Mouse (Mus musculus): ENCODE data around the gene Ccdc126. TPM values are rescaled to one million over a fixed set of nuclear protein-coding genes. Genes with fewer than 3 reads are reported as not detected.

Gene Ccdc126
- total RNA-seq (2014; rRNA removed) (7.0 and 8.6 TPM in 2 replicates), polyA plus RNA-seq (2015; fragmentation: Nextera tagmentation; extraction: Ambion mirVana) (7.1 and 8.4 TPM in 2 replicates)

GRCm38 (mm10) chr6:49318966-49319594 is at the start of gene Ccdc126:
Ccdc126 (plus strand) TSS chr6:49319274.
- Histone ChIP-seq H3K4me1 (ENCODE audit: insufficient read depth, low read length) (peaks cover 4% of the 10 kb centered on the region; the same call in 1 of the 2 replicates), H3K4me3 (ENCODE audit: low read length) (peak within 1 kb of the TSS; percentile 76), H3K27me3 (ENCODE audit: insufficient read depth, low read length) (no peaks in the 10 kb centered on the region), H3K4me2 (ENCODE audit: low read depth, low read length) (peak within 1 kb of the TSS; percentile 71), H3K9me3 (ENCODE audit: low read length) (no peaks in the 10 kb centered on the region), H3K36me3 (ENCODE audit: insufficient read depth, low read length) (no peaks in the 10 kb centered on the region), H3K27ac (peak within 1 kb of the TSS; percentile 85), H3K9ac (replicated peaks; ENCODE audit: low read length) (peak within 1 kb of the TSS; percentile 78)
- peak; percentile 83 for TF ChIP-seq CTCF (IDR thresholded peaks at IDR 0.05; ENCODE audit: low read depth)
- peak; percentile 100 for ATAC-seq
- WGBS = under 1% methylated on average over 43 of the region's 47 CpGs
- peak; percentile 100 for DNase-seq (ENCODE audit: low spot score)

- TF ChIP-seq CTCF (IDR thresholded peaks at IDR 0.05; ENCODE audit: low read depth) = no peak
- no peaks in the 10 kb centered on the region for H3K4me1 ChIP-seq (ENCODE audit: insufficient read depth, low read length)
- no peaks in the 10 kb centered on the region for H3K27me3 ChIP-seq (ENCODE audit: insufficient read depth, low read length)
- DNase-seq (ENCODE audit: low spot score) = peak; percentile 9
- 36% methylated on average over 11 of the region's 11 CpGs for WGBS
- no peak overlapping the region for H3K4me3 ChIP-seq (ENCODE audit: low read length)
- ATAC-seq = no peak
- H3K9ac ChIP-seq (replicated peaks; ENCODE audit: low read length) = no peak overlapping the region
- H3K9me3 ChIP-seq (ENCODE audit: low read length) = no peaks in the 10 kb centered on the region
- no peak overlapping the region for H3K27ac ChIP-seq
- no peaks in the 10 kb centered on the region for H3K36me3 ChIP-seq (ENCODE audit: insufficient read depth, low read length)
- no peak overlapping the region for H3K4me2 ChIP-seq (ENCODE audit: low read depth, low read length)
Observed at GRCm38 (mm10) chr6:49269923-49270322, 49.2 kb upstream of the Ccdc126 start.

GRCm38 (mm10) chr6:49271815-49272214 is 47.3 kb upstream of the Ccdc126 start:
- DNase-seq (ENCODE audit: low spot score) = no peak
- H3K36me3 ChIP-seq (ENCODE audit: insufficient read depth, low read length) = no peaks in the 10 kb centered on the region
- no peak overlapping the region for H3K4me3 ChIP-seq (ENCODE audit: low read length)
- H3K27me3 ChIP-seq (ENCODE audit: insufficient read depth, low read length) = no peaks in the 10 kb centered on the region
- TF ChIP-seq CTCF (IDR thresholded peaks at IDR 0.05; ENCODE audit: low read depth) = no peak
- WGBS = 76% methylated on average over 6 of the region's 6 CpGs
- H3K4me2 ChIP-seq (ENCODE audit: low read depth, low read length) = no peak overlapping the region
- no peak overlapping the region for H3K9ac ChIP-seq (replicated peaks; ENCODE audit: low read length)
- H3K9me3 ChIP-seq (ENCODE audit: low read length) = no peaks in the 10 kb centered on the region
- no peaks in the 10 kb centered on the region for H3K4me1 ChIP-seq (ENCODE audit: insufficient read depth, low read length)
- H3K27ac ChIP-seq = no peak overlapping the region
- ATAC-seq = no peak

GRCm38 (mm10) chr6:49272863-49273262 is 46.2 kb upstream of the Ccdc126 start:
- no peaks in the 10 kb centered on the region for H3K4me1 ChIP-seq (ENCODE audit: insufficient read depth, low read length)
- no peak overlapping the region for H3K9ac ChIP-seq (replicated peaks; ENCODE audit: low read length)
- H3K27me3 ChIP-seq (ENCODE audit: insufficient read depth, low read length) = no peaks in the 10 kb centered on the region
- DNase-seq (ENCODE audit: low spot score) (no peak), ATAC-seq (no peak)
- H3K9me3 ChIP-seq (ENCODE audit: low read length) = no peaks in the 10 kb centered on the region
- no peaks in the 10 kb centered on the region for H3K36me3 ChIP-seq (ENCODE audit: insufficient read depth, low read length)
- no peak overlapping the region for H3K4me2 ChIP-seq (ENCODE audit: low read depth, low read length)
- WGBS = 94% methylated on average over 2 of the region's 2 CpGs
- H3K4me3 ChIP-seq (ENCODE audit: low read length) = no peak overlapping the region
- no peak for TF ChIP-seq CTCF (IDR thresholded peaks at IDR 0.05; ENCODE audit: low read depth)
- H3K27ac ChIP-seq = no peak overlapping the region

- Histone ChIP-seq H3K4me1 (ENCODE audit: insufficient read depth, low read length) (no peaks in the 10 kb centered on the region), H3K27ac (no peak overlapping the region), H3K36me3 (ENCODE audit: insufficient read depth, low read length) (no peaks in the 10 kb centered on the region), H3K9ac (replicated peaks; ENCODE audit: low read length) (no peak overlapping the region), H3K27me3 (ENCODE audit: insufficient read depth, low read length) (no peaks in the 10 kb centered on the region), H3K4me3 (ENCODE audit: low read length) (no peak overlapping the region), H3K9me3 (ENCODE audit: low read length) (no peaks in the 10 kb centered on the region), H3K4me2 (ENCODE audit: low read depth, low read length) (no peak overlapping the region)
- DNase-seq (ENCODE audit: low spot score) (no peak), ATAC-seq (no peak)
- 8% methylated on average over 4 of the region's 4 CpGs for WGBS
- TF ChIP-seq CTCF (IDR thresholded peaks at IDR 0.05; ENCODE audit: low read depth) = no peak
Observed at GRCm38 (mm10) chr6:49273934-49274333, 45.1 kb upstream of the Ccdc126 start.

GRCm38 (mm10) chr6:49274416-49275091 is 44.5 kb upstream of the Ccdc126 start:
- no peak for DNase-seq (ENCODE audit: low spot score)
- no peak overlapping the region for H3K27ac ChIP-seq
- no peak overlapping the region for H3K9ac ChIP-seq (replicated peaks; ENCODE audit: low read length)
- no peak for ATAC-seq
- H3K4me1 ChIP-seq (ENCODE audit: insufficient read depth, low read length) = no peaks in the 10 kb centered on the region
- no peak overlapping the region for H3K4me3 ChIP-seq (ENCODE audit: low read length)
- no peaks in the 10 kb centered on the region for H3K36me3 ChIP-seq (ENCODE audit: insufficient read depth, low read length)
- H3K4me2 ChIP-seq (ENCODE audit: low read depth, low read length) = no peak overlapping the region
- no peak for TF ChIP-seq CTCF (IDR thresholded peaks at IDR 0.05; ENCODE audit: low read depth)
- no peaks in the 10 kb centered on the region for H3K9me3 ChIP-seq (ENCODE audit: low read length)
- H3K27me3 ChIP-seq (ENCODE audit: insufficient read depth, low read length) = no peaks in the 10 kb centered on the region
- WGBS = 33% methylated on average over 9 of the region's 9 CpGs

- 90% methylated on average over 7 of the region's 7 CpGs for WGBS
- DNase-seq (ENCODE audit: low spot score) (no peak), ATAC-seq (no peak)
- no peak overlapping the region for H3K9ac ChIP-seq (replicated peaks; ENCODE audit: low read length)
- no peaks in the 10 kb centered on the region for H3K4me1 ChIP-seq (ENCODE audit: insufficient read depth, low read length)
- H3K4me2 ChIP-seq (ENCODE audit: low read depth, low read length) = no peak overlapping the region
- H3K27ac ChIP-seq = no peak overlapping the region
- no peaks in the 10 kb centered on the region for H3K27me3 ChIP-seq (ENCODE audit: insufficient read depth, low read length)
- no peaks in the 10 kb centered on the region for H3K36me3 ChIP-seq (ENCODE audit: insufficient read depth, low read length)
- H3K4me3 ChIP-seq (ENCODE audit: low read length) = no peak overlapping the region
- no peaks in the 10 kb centered on the region for H3K9me3 ChIP-seq (ENCODE audit: low read length)
- no peak for TF ChIP-seq CTCF (IDR thresholded peaks at IDR 0.05; ENCODE audit: low read depth)
Observed at GRCm38 (mm10) chr6:49275296-49275695, 43.8 kb upstream of the Ccdc126 start.

Data from hindbrain, postnatal 0 days (tissue).